Mouse (Mus musculus) gastrocnemius, postnatal 25 days (tissue): ENCODE data around the gene Plppr2. TPM values are rescaled to one million over a fixed set of nuclear protein-coding genes. Genes with fewer than 3 reads are reported as not detected.

Experiments
- DNase-seq: peaks from one replicate; pipeline ENCODE4 v3.0.0; 2022
- long read RNA-seq, 2 experiments: library from polyadenylated mRNA; stranded (forward); transcript quantifications; one replicate each; pipeline ENCODE4 v2.0.0; 2021
- total RNA-seq, 2 experiments: library from RNA; stranded (reverse); gene quantifications; 1 replicate in 1 of 2; 2 replicates in 1 of 2; pipeline ENCODE4 v1.2.3; 2021

Plppr2 gene
- total RNA-seq, result under 1 TPM; 0.56 to 0.83 TPM
- long read RNA-seq, experiment 1, partial matches to known transcripts, result 0 of 2 reads
- long read RNA-seq, experiment 1, other reads (novel, unspliced or antisense), result 2 of 2 reads
- long read RNA-seq, experiment 2, result 0 reads

GRCm38 (mm10) chr9:21936692-21937570 lies at the start of gene Plppr2:
Gene Plppr2 (plus strand): TSS chr9:21937033.
- DNase-seq, result peak; percentile 92

GRCm38 (mm10) chr9:21889229-21889628 lies 47.6 kb upstream of the Plppr2 start:
- no peak for DNase-seq

GRCm38 (mm10) chr9:21901223-21901820 lies 35.5 kb upstream of the Plppr2 start:
- peak; percentile 31 for DNase-seq

GRCm38 (mm10) chr9:21904031-21904430 lies 32.8 kb upstream of the Plppr2 start:
- DNase-seq, result no peak

GRCm38 (mm10) chr9:21908216-21908615 lies 28.6 kb upstream of the Plppr2 start:
- no peak for DNase-seq

GRCm38 (mm10) chr9:21909474-21910223 lies 27.2 kb upstream of the Plppr2 start:
- DNase-seq, result no peak

- DNase-seq, result no peak
Observed at GRCm38 (mm10) chr9:21916851-21917492, 19.9 kb upstream of the Plppr2 start.

GRCm38 (mm10) chr9:21917493-21918034 lies 19.3 kb upstream of the Plppr2 start:
- DNase-seq, result no peak

GRCm38 (mm10) chr9:21918035-21918592 lies 18.7 kb upstream of the Plppr2 start, which contains the start of gene Rab3d:
Gene Rab3d (minus strand): TSS chr9:21918192.
- peak; percentile 93 for DNase-seq

- DNase-seq, result no peak
Observed at GRCm38 (mm10) chr9:21918692-21919384, 18.0 kb upstream of the Plppr2 start.

- no peak for DNase-seq
Observed at GRCm38 (mm10) chr9:21923036-21923435, 13.8 kb upstream of the Plppr2 start.

GRCm38 (mm10) chr9:21923490-21924098 lies 13.2 kb upstream of the Plppr2 start:
- DNase-seq, result no peak

- peak; percentile 83 for DNase-seq
Observed at GRCm38 (mm10) chr9:21924099-21924493, 12.7 kb upstream of the Plppr2 start.

GRCm38 (mm10) chr9:21925034-21925433 lies 11.8 kb upstream of the Plppr2 start:
- DNase-seq, result no peak

GRCm38 (mm10) chr9:21925506-21925905 lies 11.3 kb upstream of the Plppr2 start:
- no peak for DNase-seq

- no peak for DNase-seq
Observed at GRCm38 (mm10) chr9:21926155-21926554, 10.7 kb upstream of the Plppr2 start.

- no peak for DNase-seq
Observed at GRCm38 (mm10) chr9:21926784-21927183, 10.0 kb upstream of the Plppr2 start.

- peak; percentile 93 for DNase-seq
Observed at GRCm38 (mm10) chr9:21927208-21927753, 9.6 kb upstream of the Plppr2 start, which contains the start of the genes Ccdc159 and Tmem205. Gene Ccdc159 (plus strand): TSS chr9:21927471. Gene Tmem205 (minus strand): TSS chr9:21927556.

- no peak for DNase-seq
Observed at GRCm38 (mm10) chr9:21929208-21929607, 7.6 kb upstream of the Plppr2 start.

- DNase-seq, result no peak
Observed at GRCm38 (mm10) chr9:21932006-21932405, 4.8 kb upstream of the Plppr2 start.
